Mouse (Mus musculus): ENCODE results near the gene Prox2. TPM values are rescaled to one million over a fixed set of nuclear protein-coding genes. Genes with fewer than 3 reads are reported as not detected.
"Not testable (repeated sequence)": the region's sequence is repeated elsewhere in the genome, so short reads cannot be mapped to it uniquely, and the experiment has no call there.

The Prox2 gene
- polyA plus RNA-seq, 1 experiment: 38.3 TPM

DNA sequence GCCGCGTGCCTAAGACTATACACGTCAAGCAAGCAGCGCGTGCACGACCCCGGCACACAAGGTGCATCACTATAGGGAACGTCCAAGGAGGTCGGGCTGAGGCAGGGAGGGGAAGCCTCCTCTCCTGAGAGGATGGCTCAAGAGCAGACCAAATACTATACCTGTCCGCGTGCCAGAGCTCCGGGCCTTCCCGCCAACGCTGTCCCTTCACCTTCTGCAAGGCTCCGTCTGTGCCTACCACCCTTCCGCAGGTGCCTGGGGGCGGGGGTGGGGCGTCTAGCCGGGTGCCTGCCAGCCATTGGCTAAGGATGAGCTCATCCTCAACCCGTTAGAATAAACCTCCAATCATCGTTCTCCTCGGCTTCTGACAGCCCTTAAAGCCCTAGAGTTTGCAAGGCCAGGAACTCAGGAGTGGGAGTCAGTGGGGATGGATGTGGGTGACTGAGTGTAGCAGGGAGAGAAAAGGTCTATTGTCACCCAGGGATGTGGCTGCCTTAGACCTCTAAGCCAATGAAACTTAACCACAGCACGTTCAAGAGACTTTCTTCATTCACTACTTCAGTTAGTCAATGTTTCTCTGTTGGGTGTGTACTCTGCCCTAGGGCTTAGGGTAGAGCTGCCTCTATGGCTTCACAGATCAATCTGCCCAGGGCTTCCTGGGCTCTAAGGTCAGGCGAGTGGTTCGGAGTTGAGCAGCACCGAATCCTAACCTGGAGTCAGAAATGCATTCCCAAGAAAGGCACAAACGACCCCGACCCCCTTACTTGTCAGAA is 40.6 kb upstream of the Prox2 start, which contains the start of gene Rps6kl1:
TSS of gene Rps6kl1 (minus strand) at position 263 of the 773 bp plus-strand sequence.
- Histone ChIP-seq H3K36me3 (ENCODE audit: control insufficient read depth, insufficient read depth, low read length) (no peaks in the 10 kb centered on the region), H3K4me3 (ENCODE audit: control insufficient read depth, low read depth, low read length) (peak within 1 kb of the TSS; percentile 62), H3K27me3 (ENCODE audit: control insufficient read depth, insufficient read depth, low read length) (no peaks in the 10 kb centered on the region), H3K27ac (ENCODE audit: control insufficient read depth, insufficient read depth, low read depth, low read length) (no peak within 1 kb of the TSS), H3K4me1 (ENCODE audit: control insufficient read depth, insufficient read depth, low read length) (peaks cover 13% of the 10 kb centered on the region)
- TF ChIP-seq POLR2A (IDR thresholded peaks at IDR 0.05; ENCODE audit: control insufficient read depth, low read depth, low read length) (no peak), CTCF (IDR thresholded peaks at IDR 0.05; ENCODE audit: control insufficient read depth, insufficient read depth, insufficient replicate concordance, low read depth, low read length) (no peak)

DNA sequence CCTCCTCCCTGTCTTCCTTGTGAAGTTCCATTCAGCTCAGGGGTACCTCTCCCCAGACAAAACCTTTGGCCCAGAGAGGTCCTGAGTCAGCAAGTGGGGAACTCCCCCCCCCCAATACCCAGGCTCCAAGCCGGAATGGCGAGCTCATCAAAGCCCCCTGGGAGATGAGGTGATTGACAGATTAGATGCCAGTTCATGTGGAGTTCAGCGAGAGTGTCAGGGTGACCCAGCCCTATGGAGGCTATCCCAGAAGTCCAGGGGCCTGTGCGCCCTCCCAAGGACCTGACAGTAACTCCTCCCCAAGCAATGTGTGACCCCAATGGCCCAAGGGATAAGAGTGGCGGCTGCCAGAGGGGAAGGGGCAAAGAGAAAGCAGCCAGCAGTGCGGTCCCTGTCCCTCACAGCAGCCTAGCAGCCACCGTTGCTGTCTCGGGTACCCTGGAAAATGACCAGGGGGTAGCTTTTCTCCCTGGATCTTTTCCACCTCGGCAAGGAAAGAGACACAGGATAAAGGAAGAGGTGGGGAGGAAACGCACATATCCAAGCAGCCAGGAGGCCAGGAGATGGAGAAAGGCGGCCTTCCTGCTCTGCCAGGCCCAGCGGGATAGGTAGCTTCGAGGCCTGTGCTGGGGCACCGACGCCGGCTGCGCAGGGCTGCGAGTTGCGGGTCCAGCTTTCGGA is 39.9 kb upstream of the Prox2 start:
- peak overlapping the region; percentile 62 for H3K4me3 ChIP-seq (ENCODE audit: control insufficient read depth, low read depth, low read length)
- H3K27me3 ChIP-seq (ENCODE audit: control insufficient read depth, insufficient read depth, low read length): no peaks in the 10 kb centered on the region
- TF ChIP-seq POLR2A (IDR thresholded peaks at IDR 0.05; ENCODE audit: control insufficient read depth, low read depth, low read length): no peak
- TF ChIP-seq CTCF (IDR thresholded peaks at IDR 0.05; ENCODE audit: control insufficient read depth, insufficient read depth, insufficient replicate concordance, low read depth, low read length): no peak
- H3K27ac ChIP-seq (ENCODE audit: control insufficient read depth, insufficient read depth, low read depth, low read length): no peak overlapping the region
- H3K36me3 ChIP-seq (ENCODE audit: control insufficient read depth, insufficient read depth, low read length): no peaks in the 10 kb centered on the region
- H3K4me1 ChIP-seq (ENCODE audit: control insufficient read depth, insufficient read depth, low read length): peaks cover 13% of the 10 kb centered on the region

DNA sequence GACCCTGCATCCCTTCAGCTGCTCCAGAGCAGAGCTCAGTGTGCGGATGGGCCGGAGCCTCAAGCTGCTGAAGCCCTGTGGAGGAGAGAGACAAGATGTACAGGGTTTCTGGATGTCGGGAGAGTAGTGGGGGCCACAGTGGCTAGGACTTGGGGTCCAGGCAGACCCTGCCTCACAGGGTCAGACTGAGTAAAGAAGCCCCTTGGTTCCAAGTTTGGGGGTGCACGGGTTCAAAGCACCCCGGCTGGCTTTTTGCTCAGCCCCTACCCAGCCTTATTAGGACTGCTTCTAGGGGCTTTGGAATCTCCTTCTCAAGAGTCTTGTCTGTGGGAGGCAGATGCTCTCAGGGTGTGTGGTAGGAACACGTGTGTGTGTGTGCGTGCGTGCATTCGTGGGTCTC is 36.3 kb upstream of the Prox2 start:
- no peaks in the 10 kb centered on the region for H3K36me3 ChIP-seq (ENCODE audit: control insufficient read depth, insufficient read depth, low read length)
- no peaks in the 10 kb centered on the region for H3K27me3 ChIP-seq (ENCODE audit: control insufficient read depth, insufficient read depth, low read length)
- no peak for TF ChIP-seq CTCF (IDR thresholded peaks at IDR 0.05; ENCODE audit: control insufficient read depth, insufficient read depth, insufficient replicate concordance, low read depth, low read length)
- TF ChIP-seq POLR2A (IDR thresholded peaks at IDR 0.05; ENCODE audit: control insufficient read depth, low read depth, low read length): no peak
- H3K27ac ChIP-seq (ENCODE audit: control insufficient read depth, insufficient read depth, low read depth, low read length): no peak overlapping the region
- peaks cover 13% of the 10 kb centered on the region for H3K4me1 ChIP-seq (ENCODE audit: control insufficient read depth, insufficient read depth, low read length)
- no peak overlapping the region for H3K4me3 ChIP-seq (ENCODE audit: control insufficient read depth, low read depth, low read length)

DNA sequence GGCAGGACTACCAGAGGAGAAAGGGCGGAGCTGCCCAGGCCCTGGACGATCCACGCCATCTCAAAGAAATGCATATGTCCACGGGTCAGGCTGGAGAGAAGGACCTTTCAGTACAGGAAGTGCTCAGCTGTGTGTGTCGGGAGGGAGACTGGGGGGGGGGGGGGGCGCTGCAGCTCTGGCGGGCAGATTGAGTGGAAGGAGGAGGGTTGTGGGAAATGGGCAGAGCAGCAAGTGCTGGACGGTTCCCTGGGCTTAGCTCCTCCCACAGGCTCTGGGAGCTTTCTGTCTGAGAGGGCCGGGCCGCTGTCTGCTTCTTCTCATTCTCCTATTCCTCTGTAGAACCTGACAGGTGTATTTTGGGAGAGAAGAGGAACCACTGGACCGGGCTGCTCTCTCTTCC is 35.8 kb upstream of the Prox2 start:
- Histone ChIP-seq H3K4me1 (ENCODE audit: control insufficient read depth, insufficient read depth, low read length) (peaks cover 11% of the 10 kb centered on the region), H3K27me3 (ENCODE audit: control insufficient read depth, insufficient read depth, low read length) (no peaks in the 10 kb centered on the region), H3K27ac (ENCODE audit: control insufficient read depth, insufficient read depth, low read depth, low read length) (no peak overlapping the region), H3K4me3 (ENCODE audit: control insufficient read depth, low read depth, low read length) (no peak overlapping the region), H3K36me3 (ENCODE audit: control insufficient read depth, insufficient read depth, low read length) (no peaks in the 10 kb centered on the region)
- TF ChIP-seq CTCF (IDR thresholded peaks at IDR 0.05; ENCODE audit: control insufficient read depth, insufficient read depth, insufficient replicate concordance, low read depth, low read length): no peak
- TF ChIP-seq POLR2A (IDR thresholded peaks at IDR 0.05; ENCODE audit: control insufficient read depth, low read depth, low read length): no peak

DNA sequence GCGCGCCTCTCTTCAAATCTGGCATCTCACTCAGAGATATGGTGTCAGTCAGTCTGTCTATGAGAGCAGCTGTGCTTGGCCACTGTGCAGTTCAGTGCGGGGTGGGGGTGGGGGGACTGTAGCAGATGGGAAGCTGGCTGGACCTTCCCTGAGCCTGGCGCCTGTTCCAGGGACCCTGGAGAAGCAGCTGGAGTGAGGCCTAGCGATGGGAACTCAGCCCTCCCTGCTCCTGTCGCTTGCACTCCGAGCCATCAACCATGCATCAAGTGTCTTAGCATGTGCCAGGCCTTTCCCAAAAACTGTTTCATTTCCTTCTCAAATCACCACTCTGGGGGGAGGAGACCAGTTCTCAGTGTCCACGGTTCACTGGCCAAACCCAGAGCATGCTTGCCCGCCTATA is 35.1 kb upstream of the Prox2 start:
- no peak overlapping the region for H3K4me3 ChIP-seq (ENCODE audit: control insufficient read depth, low read depth, low read length)
- peaks cover 4% of the 10 kb centered on the region for H3K4me1 ChIP-seq (ENCODE audit: control insufficient read depth, insufficient read depth, low read length)
- no peaks in the 10 kb centered on the region for H3K36me3 ChIP-seq (ENCODE audit: control insufficient read depth, insufficient read depth, low read length)
- TF ChIP-seq POLR2A (IDR thresholded peaks at IDR 0.05; ENCODE audit: control insufficient read depth, low read depth, low read length) (no peak), CTCF (IDR thresholded peaks at IDR 0.05; ENCODE audit: control insufficient read depth, insufficient read depth, insufficient replicate concordance, low read depth, low read length) (no peak)
- no peak overlapping the region for H3K27ac ChIP-seq (ENCODE audit: control insufficient read depth, insufficient read depth, low read depth, low read length)
- no peaks in the 10 kb centered on the region for H3K27me3 ChIP-seq (ENCODE audit: control insufficient read depth, insufficient read depth, low read length)

DNA sequence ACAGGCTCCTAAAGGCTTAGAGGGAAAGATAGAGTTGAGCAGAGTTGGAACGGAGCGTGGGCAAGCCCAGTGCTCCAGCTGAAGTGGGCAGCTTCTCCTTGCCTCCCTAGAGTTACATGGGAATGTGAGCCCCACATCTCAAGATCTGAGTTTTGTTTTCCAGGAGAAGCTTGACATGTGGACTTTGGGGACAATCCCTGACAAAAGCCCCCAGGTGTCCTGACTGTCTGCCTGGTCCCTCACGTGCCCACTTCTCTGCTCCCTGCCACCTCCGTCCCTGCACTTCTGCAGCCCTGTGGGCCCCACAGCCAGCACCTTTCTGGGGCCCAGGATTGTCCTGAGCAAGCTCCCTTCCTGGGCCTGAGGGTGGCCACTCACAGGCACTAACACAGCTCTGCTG is 34.3 kb upstream of the Prox2 start:
- TF ChIP-seq POLR2A (IDR thresholded peaks at IDR 0.05; ENCODE audit: control insufficient read depth, low read depth, low read length) (no peak), CTCF (IDR thresholded peaks at IDR 0.05; ENCODE audit: control insufficient read depth, insufficient read depth, insufficient replicate concordance, low read depth, low read length) (no peak)
- Histone ChIP-seq H3K4me3 (ENCODE audit: control insufficient read depth, low read depth, low read length) (no peak overlapping the region), H3K4me1 (ENCODE audit: control insufficient read depth, insufficient read depth, low read length) (no peaks in the 10 kb centered on the region), H3K27ac (ENCODE audit: control insufficient read depth, insufficient read depth, low read depth, low read length) (no peak overlapping the region), H3K27me3 (ENCODE audit: control insufficient read depth, insufficient read depth, low read length) (no peaks in the 10 kb centered on the region), H3K36me3 (ENCODE audit: control insufficient read depth, insufficient read depth, low read length) (no peaks in the 10 kb centered on the region)

DNA sequence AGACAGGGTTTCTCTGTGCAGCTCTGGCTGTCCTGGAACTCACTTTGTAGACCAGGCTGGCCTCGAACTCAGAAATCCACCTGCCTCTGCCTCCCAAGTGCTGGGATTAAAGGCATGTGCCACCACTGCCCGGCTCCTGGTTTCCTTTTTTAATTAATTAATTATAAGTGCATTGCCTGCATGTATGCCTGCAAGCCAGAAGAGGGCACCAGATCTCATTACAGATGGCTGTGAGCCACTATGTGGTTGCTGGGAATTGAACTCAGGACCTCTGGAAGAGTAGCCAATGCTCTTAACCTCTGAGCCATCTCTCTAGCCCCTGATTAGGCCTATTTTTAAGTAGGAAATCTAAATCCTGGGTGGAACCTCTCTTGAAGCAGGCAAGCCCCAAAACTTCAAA is 33.7 kb upstream of the Prox2 start:
- H3K4me1 ChIP-seq (ENCODE audit: control insufficient read depth, insufficient read depth, low read length); H3K4me3 ChIP-seq (ENCODE audit: control insufficient read depth, low read depth, low read length); H3K36me3 ChIP-seq (ENCODE audit: control insufficient read depth, insufficient read depth, low read length); H3K27ac ChIP-seq (ENCODE audit: control insufficient read depth, insufficient read depth, low read depth, low read length); H3K27me3 ChIP-seq (ENCODE audit: control insufficient read depth, insufficient read depth, low read length): not testable (repeated sequence)

Data from testis, adult 2 months (tissue).